Mouse (Mus musculus) mouse embryonic stem cell (cell line): ENCODE measurements around the gene Gm14401.
"Not testable (repeated sequence)": the region's sequence is repeated elsewhere in the genome, so short reads cannot be mapped to it uniquely, and the experiment has no call there.

Source experiments
- in situ Hi-C, 2 experiments: fragments of 300-500 bp; cut with MboI; formaldehyde crosslinking; loops; 1 replicate in 1 of 2; 3 replicates in 1 of 2; pipeline ENCODE4 v1.14.3; 2019 to 2020; ENCODE audit warnings: low sequenced_read_pairs in 2 of 2, low pct_unique_long_range_greater_than_20kb in 1 of 2, mixed read lengths in 1 of 2; ENCODE audit not compliant: unreplicated experiment in 1 of 2

The Gm14401 gene

DNA sequence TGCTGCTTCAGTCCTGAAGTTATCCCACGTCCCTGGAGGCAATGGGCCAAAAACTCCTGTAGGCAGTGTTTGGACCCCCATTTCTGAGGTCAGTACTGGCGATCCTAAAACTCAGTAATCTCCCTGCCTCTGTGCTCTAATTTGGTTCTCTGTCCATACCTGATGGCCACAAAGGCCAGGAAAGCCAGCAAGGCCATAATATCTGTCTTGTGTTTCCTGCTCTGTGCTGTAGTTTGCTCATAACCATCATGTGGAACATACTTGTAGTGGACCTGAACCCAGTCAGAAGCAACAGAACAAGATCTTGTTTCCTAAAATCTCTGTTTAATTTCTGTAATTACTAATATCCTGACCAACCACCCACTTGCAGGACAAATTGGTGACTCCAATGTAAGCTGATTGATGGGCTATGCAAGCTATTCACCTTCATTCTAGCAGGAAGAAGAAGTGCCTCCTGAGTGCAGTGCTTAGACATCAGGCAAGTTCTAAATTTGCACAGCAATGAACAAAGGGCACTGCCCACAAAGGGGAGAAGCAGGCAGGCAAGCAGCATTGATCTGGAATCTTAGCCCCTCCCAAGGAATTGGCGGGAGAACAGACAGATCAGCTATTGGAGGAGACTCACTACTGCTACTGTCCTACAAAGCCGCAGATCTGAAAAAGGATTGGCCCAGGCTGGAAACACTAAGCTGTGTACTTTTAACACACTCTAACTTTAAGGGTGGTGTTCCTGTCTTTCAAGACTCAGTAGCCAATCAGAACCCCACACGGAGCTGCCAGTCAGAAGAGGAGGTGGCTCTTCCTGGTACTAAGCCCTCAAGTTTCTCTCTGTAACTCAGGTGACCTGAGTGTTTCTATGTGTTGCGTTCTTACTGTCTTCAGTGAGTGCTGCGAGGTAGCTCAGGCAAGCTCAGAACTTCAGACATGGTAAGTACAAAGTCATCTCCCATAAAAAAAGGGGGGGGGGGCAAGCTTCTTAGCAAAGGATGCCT is at the start of gene Gm14401:
Gene Gm14401, plus strand, starts transcription at position 889 of the 992 bp plus-strand sequence.
- in situ Hi-C loops: not testable (repeated sequence)

DNA sequence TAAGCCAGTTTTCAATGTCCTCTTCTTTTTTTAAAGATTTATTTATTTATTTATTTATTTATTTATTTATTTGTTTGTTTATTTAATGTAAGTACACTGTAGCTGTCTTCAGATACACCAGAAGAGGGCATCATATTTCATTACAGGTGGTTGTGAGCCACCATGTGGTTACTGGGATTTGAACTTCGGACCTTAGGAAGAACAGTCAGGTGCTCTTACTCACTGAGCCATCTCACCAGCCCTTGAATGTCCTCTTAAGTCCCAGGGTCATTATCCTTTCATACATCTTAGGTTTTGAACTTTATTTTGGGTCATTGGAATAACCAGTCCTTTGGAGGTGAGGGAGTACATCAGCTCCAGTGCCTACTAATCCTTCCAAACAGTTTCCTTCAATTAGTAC is 1.3 kb upstream of the Gm14401 start:
- in situ Hi-C loops: not testable (repeated sequence)

DNA sequence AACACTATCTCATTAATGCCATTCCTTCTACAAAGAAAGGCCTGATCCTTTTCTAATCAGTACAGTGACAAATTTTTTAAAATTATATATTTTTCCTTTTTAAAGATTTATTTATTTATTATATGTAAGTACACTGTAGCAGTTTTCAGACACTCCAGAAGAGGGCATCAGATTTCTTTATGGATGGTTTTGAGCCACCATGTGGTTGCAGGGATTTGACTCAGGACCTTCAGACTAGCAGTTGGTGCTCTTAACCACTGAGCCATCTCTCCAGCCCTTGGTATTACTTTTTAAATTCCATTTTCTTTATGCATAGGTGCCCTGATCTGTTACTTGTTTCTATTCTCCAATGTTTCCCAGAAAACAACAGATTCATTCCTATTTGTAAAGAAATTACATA is 895 bp downstream of the Gm14401 start:
- in situ Hi-C loops: not testable (repeated sequence)

DNA sequence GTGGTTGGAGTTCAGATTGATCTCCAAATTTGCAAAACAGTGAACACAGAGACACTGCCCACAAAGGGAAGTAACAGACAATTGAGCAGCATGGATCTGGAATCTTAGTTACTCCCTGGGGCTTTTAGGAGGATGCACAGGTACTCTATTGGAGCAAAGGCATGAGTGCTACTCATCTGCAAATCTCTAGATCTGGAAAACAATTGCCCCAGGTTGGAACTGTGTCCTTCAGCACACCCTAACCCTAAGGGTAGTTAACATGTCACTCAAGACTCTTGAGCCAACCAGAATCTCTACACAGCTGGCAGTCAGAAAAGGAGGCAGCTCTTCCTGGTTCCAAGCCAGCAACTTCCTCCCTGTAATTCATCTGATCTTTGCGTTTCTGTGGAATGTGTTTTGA is 5.7 kb downstream of the Gm14401 start:
- in situ Hi-C loops: not testable (repeated sequence)

DNA sequence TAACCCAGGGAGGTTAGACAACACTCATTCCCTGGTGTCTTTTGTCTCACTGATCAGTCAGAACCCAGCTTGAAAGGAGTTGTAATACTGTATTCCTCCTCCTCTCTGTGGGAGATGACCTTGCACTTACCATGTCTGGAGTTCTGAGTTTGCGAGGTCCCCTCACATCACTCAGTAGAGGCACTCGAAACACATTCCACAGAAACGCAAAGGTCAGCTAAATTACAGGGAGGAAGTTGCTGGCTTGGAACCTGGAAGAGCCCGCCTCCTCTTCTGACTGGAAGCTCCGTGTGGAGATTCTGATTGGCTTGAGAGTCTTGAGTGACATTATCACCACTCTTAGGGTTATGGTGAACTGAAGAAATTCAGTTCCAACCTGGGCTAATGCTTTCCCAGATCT is 35.0 kb downstream of the Gm14401 start:
- in situ Hi-C loops: not testable (repeated sequence)

DNA sequence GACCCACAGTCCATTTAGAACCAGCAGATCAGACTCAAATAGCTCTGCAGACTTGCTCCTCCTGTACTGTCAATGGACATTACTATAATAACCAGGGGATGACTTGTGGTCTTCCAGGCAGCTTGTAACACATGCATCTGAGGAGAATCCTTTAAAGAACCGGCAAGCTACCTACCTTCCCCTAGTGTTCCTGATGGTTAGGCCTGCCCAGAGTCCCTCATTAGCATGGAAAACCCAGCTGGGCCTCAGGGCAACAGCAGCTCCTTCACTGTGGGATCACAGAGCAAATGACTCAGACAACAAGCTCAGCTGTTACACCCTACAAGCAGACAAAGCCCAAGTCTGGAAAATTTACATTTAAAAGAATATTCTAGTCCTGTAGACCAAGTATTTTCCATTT is 55.0 kb downstream of the Gm14401 start:
- in situ Hi-C loops: not testable (repeated sequence)
